Mouse (Mus musculus) E14TG2a.4 (cell line): ENCODE results near the gene Gm20379.

Experiments
- CTCF ChIP-seq: conservative IDR thresholded peaks from 2 replicates; pipeline ENCODE4 v1.5.1; 2014; ENCODE audit warnings: low read length
- NANOG ChIP-seq: IDR thresholded peaks from 2 replicates; pipeline ENCODE4 v1.6.1; 2014; ENCODE audit warnings: borderline replicate concordance, low read length, mixed read lengths
- POU5F1 ChIP-seq: IDR thresholded peaks from 2 replicates; pipeline ENCODE4 v1.6.1; 2014; ENCODE audit warnings: low read length, borderline replicate concordance

DNA sequence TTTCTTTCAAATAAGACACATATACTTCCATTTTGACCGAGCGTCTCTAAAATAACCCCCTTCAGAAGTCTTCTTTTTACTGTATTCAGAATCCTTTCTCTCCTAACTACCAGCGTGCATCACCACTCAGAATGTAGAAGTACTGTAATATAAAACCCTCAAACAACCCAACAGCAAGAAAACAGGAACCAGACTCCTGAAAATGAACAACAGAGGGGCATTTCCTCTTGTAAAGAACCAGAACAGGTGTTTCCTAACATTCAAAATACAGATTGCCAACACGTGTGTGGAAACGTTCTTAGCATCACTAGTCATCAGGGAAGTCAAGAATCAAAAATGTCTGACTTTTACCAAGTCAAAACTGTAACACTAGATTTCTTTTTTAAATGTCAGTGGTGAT lies 15.0 kb downstream of the Gm20379 start:
- no peak for TF ChIP-seq CTCF
- TF ChIP-seq POU5F1 = no peak
- TF ChIP-seq NANOG = no peak
